Mouse (Mus musculus) G1E (cell line): ENCODE data around the gene Fbxl20.

Source experiments
- CTCF ChIP-seq: IDR thresholded peaks from 2 replicates; pipeline ENCODE4 v1.5.1; 2012; ENCODE audit warnings: low read depth, low read length, inconsistent platforms, mixed read lengths
- GATA1 ChIP-seq: IDR thresholded peaks from 2 replicates; pipeline ENCODE4 v1.6.1; 2012; ENCODE audit warnings: borderline replicate concordance, low read length, inconsistent platforms, mixed read lengths
- GATA2 ChIP-seq: IDR thresholded peaks from 2 replicates; pipeline ENCODE4 v1.6.1; 2012; ENCODE audit warnings: low read depth, low read length, inconsistent platforms, borderline replicate concordance
- POLR2AphosphoS5 ChIP-seq: IDR thresholded peaks from 2 replicates; pipeline ENCODE4 v1.6.1; 2012; ENCODE audit warnings: low read depth, low read length, inconsistent platforms; ENCODE audit not compliant: insufficient replicate concordance
- TAL1 ChIP-seq: conservative IDR thresholded peaks from 2 replicates; pipeline ENCODE4 v1.6.1; 2012; ENCODE audit warnings: low read depth, low read length, inconsistent platforms, mixed read lengths

- no peak for TF ChIP-seq GATA1
- no peak for TF ChIP-seq CTCF
- TF ChIP-seq GATA2, result no peak
- TF ChIP-seq TAL1, result no peak
- no peak for TF ChIP-seq POLR2AphosphoS5
These were observed 1.5 kb downstream of the Fbxl20 start for GRCm38 (mm10) chr11:98148551-98149301.
